Mouse (Mus musculus) midbrain, embryonic 11.5 days (tissue): ENCODE results near the gene Rnf8. TPM values are rescaled to one million over a fixed set of nuclear protein-coding genes. Genes with fewer than 3 reads are reported as not detected.

Experiments used
- ATAC-seq: fragments of 200-750 bp; cut with Nextera tagmentation; 2 replicates; pipeline ENCODE4 v1.8.0; 2017; ENCODE audit warnings: moderate TSS enrichment, moderate library complexity; ENCODE audit not compliant: low FRiP score
- DNase-seq: peaks from one replicate; pipeline ENCODE4 v3.0.0; 2015; ENCODE audit warnings: low spot score; ENCODE audit errors: missing footprints
- H3K27ac ChIP-seq: fragments of 300-500 bp; sonication (generic); 2 replicates; pipeline ENCODE4 v1.5.1; 2014; ENCODE audit warnings: low read depth, low read length
- H3K27me3 ChIP-seq: fragments of 300-500 bp; sonication (generic); 2 replicates; pipeline ENCODE4 v1.6.1; 2014; ENCODE audit warnings: mild to moderate bottlenecking, low read length, moderate library complexity, mixed read lengths; ENCODE audit not compliant: control insufficient read depth, insufficient read depth
- H3K36me3 ChIP-seq: fragments of 300-500 bp; sonication (generic); 2 replicates; pipeline ENCODE4 v1.6.1; 2014; ENCODE audit warnings: mild to moderate bottlenecking, low read length, moderate library complexity, mixed read lengths; ENCODE audit not compliant: control insufficient read depth, insufficient read depth
- H3K4me1 ChIP-seq: fragments of 300-500 bp; sonication (generic); 2 replicates; pipeline ENCODE4 v1.6.1; 2014; ENCODE audit warnings: low read length; ENCODE audit not compliant: control insufficient read depth, insufficient read depth
- H3K4me2 ChIP-seq: fragments of 300-500 bp; sonication (generic); 2 replicates; pipeline ENCODE4 v1.6.1; 2014; ENCODE audit warnings: mild to moderate bottlenecking, moderate library complexity
- H3K4me3 ChIP-seq: fragments of 300-500 bp; sonication (generic); 2 replicates; pipeline ENCODE4 v1.5.1; 2014; ENCODE audit warnings: low read depth, low read length
- H3K9ac ChIP-seq: fragments of 300-500 bp; sonication (generic); 2 replicates; pipeline ENCODE4 v1.6.1; 2014; ENCODE audit warnings: low read length
- H3K9me3 ChIP-seq: fragments of 300-500 bp; sonication (generic); 2 replicates; pipeline ENCODE4 v1.6.1; 2016; ENCODE audit warnings: low read length; ENCODE audit not compliant: control insufficient read depth
- WGBS: fragments of 180-500 bp; shearing (Covaris S2); extraction: QIAGEN DNeasy Blood & Tissue Kit; methylation state at CpG from one replicate; pipeline ENCODE4 v1.1.7; 2014; 5-methylcytosine and 5-hydroxymethylcytosine counted together
- polyA plus RNA-seq: library from polyadenylated mRNA; unstranded; fragments of >200 nt; fragmentation: Nextera tagmentation; extraction: Ambion mirVana; gene quantifications from 2 replicates; pipeline ENCODE4 v1.2.1, GENCODE M21; 2014

Rnf8 gene
- polyA plus RNA-seq, 1 experiment from 2014 or later, result 106 TPM

- Histone ChIP-seq H3K36me3 (peaks cover 6% of the 10 kb centered on the region; the same call in 1 of the 2 replicates), H3K9me3 (no peaks in the 10 kb centered on the region), H3K27ac (peak overlapping the region; percentile 25; the same call in 1 of the 2 replicates), H3K4me1 (0 out of 2 replicates have a peak, but pooled peaks cover 2% of the 10 kb centered on the region), H3K9ac (no peak overlapping the region), H3K4me3 (no peak overlapping the region), H3K27me3 (no peaks in the 10 kb centered on the region), H3K4me2 (no peak overlapping the region)
- DNase-seq (no peak), ATAC-seq (no peak)
- 73% methylated on average over 10 of the region's 10 CpGs for WGBS
Observed at GRCm38 (mm10) chr17:29668051-29668986, 53.7 kb downstream of the Rnf8 start.

DNA sequence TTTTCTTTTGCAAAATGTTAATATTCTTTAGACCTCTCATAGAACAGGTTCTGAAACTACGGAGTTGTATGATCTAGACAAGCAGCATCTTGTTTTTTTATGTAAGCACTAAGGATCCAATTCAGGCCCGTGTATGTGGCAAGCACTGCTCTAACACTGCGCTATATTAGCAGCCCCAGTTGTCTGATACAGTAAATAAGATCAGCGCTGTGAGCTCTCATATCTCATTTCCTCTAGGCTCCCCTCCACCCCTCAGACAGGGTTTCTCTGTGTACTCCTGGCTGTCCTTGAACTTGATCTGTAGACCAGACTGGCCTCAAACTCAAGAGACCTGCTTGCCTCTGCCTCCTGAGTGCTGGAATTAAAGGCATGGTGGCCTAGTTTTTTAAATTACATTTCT lies 54.4 kb downstream of the Rnf8 start:
- 97% methylated on average over 4 of the region's 4 CpGs for WGBS
- Histone ChIP-seq H3K36me3 (peaks cover 9% of the 10 kb centered on the region; the same call in 1 of the 2 replicates), H3K4me3 (no peak overlapping the region), H3K27me3 (no peaks in the 10 kb centered on the region), H3K4me1 (0 out of 2 replicates have a peak, but pooled peaks cover 2% of the 10 kb centered on the region), H3K9ac (no peak overlapping the region), H3K4me2 (no peak overlapping the region), H3K9me3 (no peaks in the 10 kb centered on the region), H3K27ac (no peak overlapping the region)
- no peak for DNase-seq
- ATAC-seq, result no peak

GRCm38 (mm10) chr17:29669936-29670335 lies 55.3 kb downstream of the Rnf8 start:
- ATAC-seq, result no peak
- H3K36me3 ChIP-seq, result peaks cover 7% of the 10 kb centered on the region

GRCm38 (mm10) chr17:29671021-29671420 lies 56.4 kb downstream of the Rnf8 start:
- Histone ChIP-seq H3K4me3 (no peak overlapping the region), H3K4me2 (no peak overlapping the region), H3K4me1 (0 out of 2 replicates have a peak, but pooled peaks cover 2% of the 10 kb centered on the region), H3K9ac (no peak overlapping the region), H3K9me3 (no peaks in the 10 kb centered on the region), H3K27ac (no peak overlapping the region), H3K27me3 (no peaks in the 10 kb centered on the region), H3K36me3 (peaks cover 8% of the 10 kb centered on the region)
- DNase-seq (no peak), ATAC-seq (no peak)
- WGBS, result 97% methylated on average over 2 of the region's 2 CpGs

More at GRCm38 (mm10) chr17:29669936-29670335, 55.3 kb downstream of the Rnf8 start:
- Histone ChIP-seq H3K4me3 (no peak overlapping the region), H3K27ac (no peak overlapping the region), H3K9me3 (no peaks in the 10 kb centered on the region), H3K27me3 (no peaks in the 10 kb centered on the region), H3K9ac (no peak overlapping the region), H3K4me1 (0 out of 2 replicates have a peak, but pooled peaks cover 2% of the 10 kb centered on the region), H3K4me2 (no peak overlapping the region)
- no peak for DNase-seq

DNA sequence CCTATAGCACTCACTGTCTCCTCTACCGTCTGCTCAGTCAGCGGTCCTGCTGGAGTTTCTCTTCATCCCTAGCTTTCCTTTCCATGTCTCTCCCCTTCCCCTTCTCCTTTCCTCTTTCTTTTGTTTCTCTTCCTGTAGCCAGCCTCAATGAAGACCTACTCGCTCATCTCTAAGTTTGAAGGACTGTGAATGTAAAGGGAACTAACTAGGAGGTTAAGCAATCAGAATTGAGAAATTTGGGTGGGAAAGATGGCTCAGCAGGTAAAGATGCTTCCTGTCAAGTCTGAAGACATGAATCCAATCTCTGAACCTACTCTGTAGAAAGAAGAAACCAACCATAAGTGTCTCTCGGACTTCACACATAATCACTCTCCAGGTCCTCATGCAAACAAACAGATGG lies 58.7 kb downstream of the Rnf8 start:
- no peak for ATAC-seq
- WGBS, result 95% methylated on average over 4 of the region's 4 CpGs
- Histone ChIP-seq H3K27me3 (no peaks in the 10 kb centered on the region), H3K9ac (no peak overlapping the region), H3K27ac (no peak overlapping the region), H3K9me3 (no peaks in the 10 kb centered on the region), H3K4me1 (0 out of 2 replicates have a peak, but pooled peaks cover under 1% of the 10 kb centered on the region), H3K36me3 (peaks cover 16% of the 10 kb centered on the region), H3K4me3 (no peak overlapping the region), H3K4me2 (no peak overlapping the region)
- DNase-seq, result no peak

DNA sequence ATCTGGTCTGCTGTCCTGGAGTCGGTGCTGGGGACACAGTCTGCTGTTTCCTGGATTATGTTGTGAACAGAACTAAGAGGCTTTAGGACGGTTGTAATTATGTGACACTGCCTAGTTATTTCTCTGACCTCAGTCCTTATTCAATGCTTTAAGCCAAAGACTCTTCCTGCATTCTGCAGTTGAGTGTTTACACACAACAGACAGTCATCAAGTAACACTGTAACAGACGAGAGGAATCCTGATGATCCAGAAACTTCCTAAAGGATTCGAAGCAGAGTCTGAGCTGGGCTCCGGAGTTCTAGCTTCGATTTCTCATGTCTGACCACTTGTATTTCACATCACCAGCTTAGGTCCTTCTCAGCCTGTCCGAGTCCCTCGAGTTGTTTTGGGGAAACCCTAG lies 63.9 kb downstream of the Rnf8 start:
- Histone ChIP-seq H3K4me2 (no peak overlapping the region), H3K36me3 (peaks cover 22% of the 10 kb centered on the region), H3K9ac (no peak overlapping the region), H3K4me3 (no peak overlapping the region), H3K27me3 (no peaks in the 10 kb centered on the region), H3K27ac (no peak overlapping the region), H3K4me1 (no peaks in the 10 kb centered on the region), H3K9me3 (no peaks in the 10 kb centered on the region)
- DNase-seq (no peak), ATAC-seq (no peak)
- 86% methylated on average over 8 of the region's 8 CpGs for WGBS

- DNase-seq (no peak), ATAC-seq (no peak)
- H3K4me2 ChIP-seq, result no peak overlapping the region
- H3K4me3 ChIP-seq, result no peak overlapping the region
- WGBS, result 80% methylated on average over 6 of the region's 6 CpGs
- H3K4me1 ChIP-seq, result no peaks in the 10 kb centered on the region
- no peaks in the 10 kb centered on the region for H3K27me3 ChIP-seq
- no peaks in the 10 kb centered on the region for H3K9me3 ChIP-seq
- H3K9ac ChIP-seq, result no peak overlapping the region
- peaks cover 18% of the 10 kb centered on the region for H3K36me3 ChIP-seq
- no peak overlapping the region for H3K27ac ChIP-seq
Observed at GRCm38 (mm10) chr17:29679038-29679767, 64.6 kb downstream of the Rnf8 start.

GRCm38 (mm10) chr17:29680174-29680573 lies 65.6 kb downstream of the Rnf8 start:
- no peak for ATAC-seq
- peak overlapping the region; percentile 57; the same call in 1 of the 2 replicates for H3K27ac ChIP-seq

DNA sequence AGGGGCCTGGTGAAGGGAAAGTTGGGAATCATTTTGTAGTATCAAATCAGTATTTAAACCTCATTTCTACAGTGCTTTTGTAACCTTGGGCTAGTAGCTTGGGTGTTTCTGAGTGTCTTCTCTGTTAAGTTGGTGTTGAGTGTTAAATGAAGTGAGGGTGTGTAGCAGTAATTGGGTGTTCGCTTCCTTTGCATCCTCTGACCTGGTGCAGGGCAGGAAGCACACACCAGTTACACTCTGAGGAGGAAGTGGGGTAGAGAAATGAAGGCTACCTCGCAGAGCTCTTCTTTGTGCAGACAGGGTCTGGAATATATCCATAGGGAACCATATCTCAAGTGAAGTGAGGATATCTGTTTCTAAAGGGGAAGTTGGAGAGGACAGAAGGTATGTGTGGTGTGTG lies 66.3 kb downstream of the Rnf8 start:
- 94% methylated on average over 2 of the region's 2 CpGs for WGBS
- H3K9ac ChIP-seq, result no peak overlapping the region
- H3K4me3 ChIP-seq, result no peak overlapping the region
- DNase-seq (no peak), ATAC-seq (no peak)
- H3K27ac ChIP-seq, result no peak overlapping the region
- H3K36me3 ChIP-seq, result peaks cover 18% of the 10 kb centered on the region; the same call in 1 of the 2 replicates
- no peaks in the 10 kb centered on the region for H3K27me3 ChIP-seq
- H3K4me2 ChIP-seq, result no peak overlapping the region
- no peaks in the 10 kb centered on the region for H3K4me1 ChIP-seq
- no peaks in the 10 kb centered on the region for H3K9me3 ChIP-seq

More at GRCm38 (mm10) chr17:29680174-29680573, 65.6 kb downstream of the Rnf8 start:
- Histone ChIP-seq H3K4me3 (no peak overlapping the region), H3K4me2 (no peak overlapping the region), H3K36me3 (peaks cover 16% of the 10 kb centered on the region; the same call in 1 of the 2 replicates), H3K9me3 (no peaks in the 10 kb centered on the region), H3K9ac (no peak overlapping the region), H3K27me3 (no peaks in the 10 kb centered on the region), H3K4me1 (no peaks in the 10 kb centered on the region)
- 86% methylated on average over 2 of the region's 2 CpGs for WGBS
- DNase-seq, result no peak
